Mouse (Mus musculus) ES-Bruce4 (cell line): ENCODE measurements around the gene Ptpn3. TPM values are rescaled to one million over a fixed set of nuclear protein-coding genes. Genes with fewer than 3 reads are reported as not detected.
A peak's percentile ranks its signal among the peaks of the same experiment; 100 is the strongest.

Source experiments
- H3K27ac ChIP-seq: 2 replicates; pipeline ENCODE4 v1.5.1; 2012; ENCODE audit warnings: low read length, inconsistent platforms; ENCODE audit not compliant: insufficient read depth
- H3K27me3 ChIP-seq: 2 replicates; pipeline ENCODE4 v1.6.1; 2012; ENCODE audit warnings: mild to moderate bottlenecking, low read length, inconsistent platforms; ENCODE audit not compliant: control insufficient read depth, poor library complexity, insufficient read depth, severe bottlenecking
- H3K36me3 ChIP-seq: 2 replicates; pipeline ENCODE4 v1.6.1; 2012; ENCODE audit warnings: inconsistent platforms, mild to moderate bottlenecking, low read length, moderate library complexity; ENCODE audit not compliant: control insufficient read depth, poor library complexity, insufficient read depth, severe bottlenecking
- H3K4me1 ChIP-seq: one replicate; pipeline ENCODE4 v1.8.1; 2011; ENCODE audit warnings: low read length; ENCODE audit not compliant: control insufficient read depth, insufficient read depth
- H3K4me3 ChIP-seq: 2 replicates; pipeline ENCODE4 v1.5.1; 2011; ENCODE audit warnings: low read depth, mild to moderate bottlenecking, low read length
- H3K9ac ChIP-seq: 2 replicates; pipeline ENCODE4 v1.6.1; 2012; ENCODE audit warnings: low read depth, mild to moderate bottlenecking, inconsistent platforms; ENCODE audit not compliant: poor library complexity, severe bottlenecking
- H3K9me3 ChIP-seq: replicated peaks from 2 replicates; pipeline ENCODE4 v1.6.1; 2012; ENCODE audit warnings: mild to moderate bottlenecking, low read length, inconsistent platforms; ENCODE audit not compliant: control insufficient read depth, poor library complexity, insufficient read depth, severe bottlenecking
- CTCF ChIP-seq: IDR thresholded peaks from one replicate; pipeline ENCODE4 v1.8.1; 2011; ENCODE audit warnings: low read depth, low read length
- EP300 ChIP-seq: IDR thresholded peaks from 2 replicates; pipeline ENCODE4 v1.6.1; 2011; ENCODE audit warnings: low read depth, low read length; ENCODE audit not compliant: insufficient read depth
- POLR2A ChIP-seq: IDR thresholded peaks from one replicate; pipeline ENCODE4 v1.8.1; 2011; ENCODE audit warnings: low read length; ENCODE audit not compliant: insufficient read depth
- polyA plus RNA-seq: library from polyadenylated mRNA; stranded (reverse); fragments of >200 nt; gene quantifications from 2 replicates; pipeline ENCODE4 v1.2.4, GENCODE M21; 2011; ENCODE audit warnings: low read depth; ENCODE audit not compliant: missing spikeins, insufficient read depth, insufficient read length

The Ptpn3 gene
- polyA plus RNA-seq, 1 experiment, result 30.6 TPM

DNA sequence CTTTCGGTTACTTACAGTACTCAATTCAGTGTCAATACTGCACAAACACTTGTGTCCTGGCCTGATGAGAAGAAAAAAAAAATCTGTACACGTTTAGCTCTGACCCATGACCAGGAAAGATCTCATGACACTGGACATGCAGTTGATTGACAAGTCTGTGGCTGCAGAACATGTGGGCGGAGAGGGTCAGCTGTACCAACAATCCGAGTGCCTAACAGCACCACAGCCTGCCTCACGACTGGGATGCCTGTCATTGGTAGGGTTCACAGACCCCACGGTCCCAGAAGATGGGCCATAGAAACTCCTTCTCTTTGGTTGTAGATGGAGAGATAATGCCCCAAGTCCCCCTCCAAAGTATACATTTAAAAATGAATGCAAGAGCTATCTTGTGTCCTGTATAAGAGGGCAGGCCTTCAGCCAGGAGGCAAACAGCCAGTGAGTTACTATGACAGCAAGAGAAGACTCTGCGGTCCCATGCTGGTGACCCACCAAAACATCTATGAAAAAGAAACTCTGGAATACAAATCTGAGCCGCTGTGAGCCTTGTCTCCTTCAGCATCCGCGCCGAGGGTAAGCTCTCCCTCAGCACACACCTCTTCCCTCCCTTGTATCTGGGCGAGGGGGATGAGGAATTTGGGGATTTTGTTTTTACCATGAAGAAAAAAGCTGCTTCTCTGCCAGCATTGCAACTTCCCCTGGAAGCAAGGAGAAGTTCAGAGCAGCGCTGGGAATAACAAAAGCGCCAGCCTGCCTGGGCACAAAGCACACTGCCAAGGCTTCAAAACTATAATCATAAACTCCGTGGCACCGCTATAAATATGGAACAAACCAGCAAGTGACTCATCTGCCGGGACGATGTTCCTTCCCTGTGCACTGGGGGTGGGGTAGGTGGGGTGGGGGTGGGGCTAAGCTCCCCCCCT is 72.8 kb downstream of the Ptpn3 start:
- Histone ChIP-seq H3K4me1 (no peaks in the 10 kb centered on the region), H3K27me3 (no peaks in the 10 kb centered on the region), H3K9ac (no peak overlapping the region), H3K9me3 (no peaks in the 10 kb centered on the region), H3K27ac (no peak overlapping the region), H3K4me3 (no peak overlapping the region), H3K36me3 (peaks cover 32% of the 10 kb centered on the region)
- TF ChIP-seq CTCF (no peak), POLR2A (no peak), EP300 (no peak)

DNA sequence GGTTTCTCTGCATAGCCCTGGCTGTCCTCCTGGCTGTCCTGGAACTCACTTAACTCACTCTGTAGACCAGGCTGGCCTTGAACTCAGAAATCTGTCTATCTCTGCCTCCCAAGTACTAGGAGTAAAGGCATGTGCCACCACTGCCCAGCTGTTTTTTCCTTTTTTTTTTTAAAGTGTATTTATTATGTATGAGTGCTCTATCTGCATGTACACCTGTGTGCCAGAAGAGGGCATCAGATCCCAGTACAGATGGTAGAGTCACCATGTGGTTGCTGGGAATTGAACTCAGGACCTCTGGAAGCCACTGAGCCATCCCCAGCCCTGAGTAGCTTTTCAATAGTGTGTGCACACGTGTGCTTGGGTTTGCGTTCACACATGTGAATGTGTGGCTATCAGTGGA is 76.9 kb downstream of the Ptpn3 start:
- H3K27me3 ChIP-seq, result no peaks in the 10 kb centered on the region
- no peak overlapping the region for H3K4me3 ChIP-seq
- no peaks in the 10 kb centered on the region for H3K4me1 ChIP-seq
- no peak overlapping the region for H3K27ac ChIP-seq
- TF ChIP-seq POLR2A (no peak), CTCF (no peak), EP300 (no peak)
- H3K36me3 ChIP-seq, result peaks cover 20% of the 10 kb centered on the region
- H3K9ac ChIP-seq, result no peak overlapping the region
- H3K9me3 ChIP-seq, result no peaks in the 10 kb centered on the region

DNA sequence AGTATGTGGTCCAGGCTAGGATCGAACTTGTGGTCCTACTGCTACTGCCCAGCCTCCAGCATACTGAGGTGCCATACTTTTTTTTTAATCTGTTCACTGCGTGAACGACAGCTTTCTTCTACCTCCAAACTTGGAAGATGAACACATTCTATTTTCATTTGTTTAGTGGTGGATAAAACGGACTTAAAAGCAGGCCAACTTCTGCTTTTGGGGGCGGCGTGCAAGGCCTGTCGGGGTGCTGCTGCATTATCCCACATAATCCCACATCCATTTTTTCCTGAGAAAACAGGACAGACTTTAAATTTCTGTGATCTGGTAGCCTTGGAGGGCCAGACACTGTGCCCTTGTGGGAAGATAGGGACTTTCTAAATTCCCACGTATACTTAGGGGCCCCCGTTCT is 83.9 kb downstream of the Ptpn3 start:
- TF ChIP-seq POLR2A, result no peak
- no peak for TF ChIP-seq CTCF
- TF ChIP-seq EP300, result no peak
- peaks cover 12% of the 10 kb centered on the region for H3K36me3 ChIP-seq
- no peaks in the 10 kb centered on the region for H3K9me3 ChIP-seq
- H3K4me3 ChIP-seq, result no peak overlapping the region
- H3K27me3 ChIP-seq, result no peaks in the 10 kb centered on the region
- H3K27ac ChIP-seq, result no peak overlapping the region
- H3K9ac ChIP-seq, result no peak overlapping the region
- H3K4me1 ChIP-seq, result no peaks in the 10 kb centered on the region

DNA sequence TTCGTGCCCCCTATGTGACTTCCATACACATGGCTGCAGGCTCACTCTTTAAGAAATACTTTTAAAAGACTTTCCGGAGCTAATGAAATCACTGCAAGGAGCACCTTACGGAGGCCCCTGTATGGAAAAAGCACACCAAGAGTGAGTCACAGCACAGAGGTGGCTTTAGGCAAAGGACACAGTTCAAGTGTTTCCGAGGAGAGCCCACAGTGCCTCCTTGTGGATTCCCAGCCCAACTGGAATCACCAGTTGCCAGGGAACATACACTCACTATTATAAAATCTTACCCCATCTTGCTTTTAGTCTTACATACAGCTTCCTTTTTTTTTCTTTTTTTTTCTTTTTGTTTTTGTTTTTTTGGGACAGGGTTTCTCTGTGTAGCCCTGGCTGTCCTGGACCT is 85.1 kb downstream of the Ptpn3 start:
- Histone ChIP-seq H3K4me3 (no peak overlapping the region), H3K9ac (no peak overlapping the region), H3K27ac (no peak overlapping the region), H3K9me3 (no peaks in the 10 kb centered on the region), H3K4me1 (no peaks in the 10 kb centered on the region), H3K27me3 (no peaks in the 10 kb centered on the region), H3K36me3 (peaks cover 12% of the 10 kb centered on the region)
- TF ChIP-seq POLR2A (no peak), CTCF (peak; percentile 37)

DNA sequence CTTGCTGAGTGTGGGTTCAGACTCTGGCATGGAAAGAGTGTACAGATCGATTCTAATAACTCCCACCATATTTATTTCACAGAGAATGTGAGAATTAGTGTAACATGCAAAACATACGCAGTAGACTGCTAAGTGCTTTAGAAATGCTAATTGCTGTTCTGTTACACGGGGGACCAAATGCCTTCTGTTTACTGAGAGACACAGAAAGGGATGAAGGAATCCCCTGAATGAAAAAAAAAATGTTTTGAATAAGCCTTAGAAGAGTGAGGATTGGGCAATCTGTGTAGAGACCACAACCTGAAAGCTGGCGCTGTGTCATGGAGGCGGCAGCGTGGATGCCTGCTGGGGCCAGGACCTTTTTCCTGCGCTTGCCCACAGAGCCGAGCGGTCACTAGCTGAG is 86.8 kb downstream of the Ptpn3 start:
- Histone ChIP-seq H3K36me3 (peaks cover 8% of the 10 kb centered on the region), H3K27me3 (no peaks in the 10 kb centered on the region), H3K4me3 (no peak overlapping the region), H3K27ac (no peak overlapping the region), H3K9me3 (no peaks in the 10 kb centered on the region), H3K4me1 (no peaks in the 10 kb centered on the region), H3K9ac (no peak overlapping the region)
- no peak for TF ChIP-seq EP300
- TF ChIP-seq CTCF, result no peak
- TF ChIP-seq POLR2A, result no peak

DNA sequence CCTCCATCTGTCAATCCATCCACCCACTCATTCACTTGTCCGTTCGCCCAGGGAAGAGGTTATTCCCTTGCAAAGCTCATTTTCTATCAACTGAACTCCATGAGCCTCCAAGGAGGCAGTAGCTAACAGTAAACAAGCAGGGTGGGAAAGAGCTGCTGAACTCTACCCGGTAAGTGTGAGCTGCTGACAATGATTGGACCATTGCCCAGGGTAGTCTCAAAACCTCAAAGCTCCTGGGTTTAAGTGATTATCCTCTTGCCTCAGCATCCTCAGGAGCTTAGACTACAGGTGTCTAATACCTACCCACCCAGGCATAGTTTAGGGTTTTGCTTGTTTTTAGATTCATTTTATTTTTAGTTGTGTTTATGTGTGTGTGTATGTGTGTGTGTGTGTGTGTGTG is 87.5 kb downstream of the Ptpn3 start:
- peaks cover 8% of the 10 kb centered on the region for H3K36me3 ChIP-seq
- H3K27me3 ChIP-seq, result no peaks in the 10 kb centered on the region
- no peak overlapping the region for H3K9ac ChIP-seq
- H3K4me3 ChIP-seq, result no peak overlapping the region
- no peak for TF ChIP-seq CTCF
- H3K4me1 ChIP-seq, result no peaks in the 10 kb centered on the region
- no peaks in the 10 kb centered on the region for H3K9me3 ChIP-seq
- no peak overlapping the region for H3K27ac ChIP-seq
